Mouse (Mus musculus) CH12.LX (cell line): ENCODE measurements around the gene Mctp1.

Experiments used
- BHLHE40 ChIP-seq: IDR thresholded peaks from 2 replicates; pipeline ENCODE4 v1.6.1; 2011; ENCODE audit warnings: mild to moderate bottlenecking, low read depth, low read length, improper control_type of control experiment
- CHD1 ChIP-seq: IDR thresholded peaks from 2 replicates; pipeline ENCODE4 v1.6.1; 2012; ENCODE audit warnings: low read depth, low read length, improper control_type of control experiment, inconsistent platforms
- CTCF ChIP-seq, 2 experiments: IDR thresholded peaks in 1 of 2; conservative IDR thresholded peaks in 1 of 2; 2 replicates each; pipeline ENCODE4 v1.5.1; 2011 to 2012; ENCODE audit warnings: low read depth in 2 of 2, low read length in 2 of 2, improper control_type of control experiment in 1 of 2, inconsistent platforms in 1 of 2, mild to moderate bottlenecking in 1 of 2, moderate library complexity in 1 of 2
- ELF1 ChIP-seq: IDR thresholded peaks from 2 replicates; pipeline ENCODE4 v1.6.1; 2014; ENCODE audit warnings: low read depth, mild to moderate bottlenecking, inconsistent platforms, low read length, improper control_type of control experiment
- EP300 ChIP-seq: IDR thresholded peaks from 2 replicates; pipeline ENCODE4 v1.6.1; 2011; ENCODE audit warnings: low read length, improper control_type of control experiment
- GABPA ChIP-seq: IDR thresholded peaks from 2 replicates; pipeline ENCODE4 v1.6.1; 2012; ENCODE audit warnings: low read depth, low read length, improper control_type of control experiment, inconsistent platforms; ENCODE audit not compliant: insufficient replicate concordance
- IRF4 ChIP-seq: IDR thresholded peaks from 2 replicates; pipeline ENCODE4 v1.6.1; 2014; ENCODE audit warnings: low read depth, mild to moderate bottlenecking, inconsistent platforms, low read length, improper control_type of control experiment
- MAZ ChIP-seq: IDR thresholded peaks from 2 replicates; pipeline ENCODE4 v1.6.1; 2012; ENCODE audit warnings: low read depth, mild to moderate bottlenecking, inconsistent platforms, low read length, improper control_type of control experiment, moderate library complexity
- MXI1 ChIP-seq: IDR thresholded peaks from 2 replicates; pipeline ENCODE4 v1.6.1; 2011; ENCODE audit warnings: mild to moderate bottlenecking, low read depth, low read length, improper control_type of control experiment
- PAX5 ChIP-seq: IDR thresholded peaks from 2 replicates; pipeline ENCODE4 v1.6.1; 2012; ENCODE audit warnings: low read length, inconsistent platforms, mixed read lengths
- POLR2A ChIP-seq: IDR thresholded peaks from 2 replicates; pipeline ENCODE4 v1.6.1; 2011; ENCODE audit warnings: low read depth, mild to moderate bottlenecking, improper control_type of control experiment, low read length
- USF1 ChIP-seq: IDR thresholded peaks from 2 replicates; pipeline ENCODE4 v1.6.1; 2014; ENCODE audit warnings: low read depth, mild to moderate bottlenecking, inconsistent platforms, low read length, improper control_type of control experiment
- ZC3H11A ChIP-seq: IDR thresholded peaks from 2 replicates; pipeline ENCODE4 v1.6.1; 2012; ENCODE audit warnings: low read depth, mild to moderate bottlenecking, inconsistent platforms, low read length, improper control_type of control experiment
- ZNF384 ChIP-seq: IDR thresholded peaks from 2 replicates; pipeline ENCODE4 v1.6.1; 2012; ENCODE audit warnings: low read depth, low read length, improper control_type of control experiment, inconsistent platforms

GRCm38 (mm10) chr13:76659523-76659922 is 275.2 kb downstream of the Mctp1 start:
- TF ChIP-seq ZC3H11A (no peak), BHLHE40 (no peak), ELF1 (no peak), USF1 (no peak), CHD1 (no peak), CTCF (conservative IDR thresholded peaks at IDR 0.05 in 1 of 2, IDR thresholded peaks at IDR 0.05 in 1 of 2; ENCODE audit: low read depth in 2 of 2, low read length in 2 of 2) (no peak), EP300 (no peak), IRF4 (no peak), MXI1 (no peak), MAZ (no peak), POLR2A (no peak), GABPA (no peak), PAX5 (no peak), ZNF384 (no peak)
